Mouse (Mus musculus) left cerebral cortex, postnatal 25 days (tissue): ENCODE data around the gene Iqsec1. TPM values are rescaled to one million over a fixed set of nuclear protein-coding genes. Genes with fewer than 3 reads are reported as not detected.
A peak's percentile ranks its signal among the peaks of the same experiment; 100 is the strongest.

Experiments used
- DNase-seq, 2 experiments: peaks; one replicate each; pipeline ENCODE4 v3.0.0; 2022; ENCODE audit warnings: low spot score in 2 of 2, mixed read lengths in 1 of 2
- intact Hi-C: fragments of 180-260 bp; cut with DNase I; formaldehyde crosslinking; loops from one replicate; pipeline ENCODE4 v1.15.1; 2025
- total RNA-seq, 2 experiments: library from RNA; stranded (reverse); gene quantifications; 2 replicates each; pipeline ENCODE4 v1.2.3; 2021

Iqsec1 gene
- total RNA-seq, 2 experiments from 2014 or later: 317 to 348 TPM

DNA sequence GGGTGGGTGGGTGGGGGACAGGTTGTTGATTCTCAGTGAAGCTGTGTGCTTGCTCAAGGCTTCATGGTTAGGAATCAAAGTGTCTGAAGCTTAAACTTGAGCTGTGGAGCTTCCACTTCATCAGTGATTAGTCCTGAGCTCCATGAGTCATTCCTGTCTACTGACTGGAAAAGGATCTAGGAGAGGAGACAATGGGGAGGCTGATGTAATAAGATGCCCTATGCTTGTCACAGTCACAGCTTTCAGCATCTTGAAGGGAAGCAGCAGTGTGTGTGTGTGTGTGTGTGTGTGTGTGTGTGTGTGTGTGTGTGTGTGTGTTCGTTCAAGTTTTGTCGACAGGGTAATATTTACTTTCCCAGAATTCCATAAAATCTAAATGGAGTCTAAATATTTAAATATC is 84.3 kb downstream of the Iqsec1 start:
- no peak for DNase-seq
- intact Hi-C loops: no loop called here

DNA sequence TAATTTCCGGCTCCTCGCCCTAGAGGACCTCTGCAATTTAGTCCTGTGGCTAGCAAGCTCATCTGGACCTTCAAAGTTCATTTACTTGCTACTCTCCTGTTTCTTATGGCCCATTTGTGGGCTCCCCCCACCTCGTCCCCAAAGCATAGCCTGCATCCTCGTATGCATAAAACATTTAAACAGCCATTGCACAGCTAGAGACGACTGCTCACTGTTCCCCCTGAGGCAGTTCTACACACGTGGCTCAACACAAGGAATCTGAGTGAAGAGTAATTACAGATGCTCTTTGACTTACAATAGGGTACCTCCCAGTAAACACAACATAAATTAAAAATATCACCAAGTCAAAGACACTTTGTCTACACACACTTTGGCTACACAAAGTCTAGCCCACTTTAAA is 88.2 kb downstream of the Iqsec1 start:
- no peak for DNase-seq
- intact Hi-C loops: no loop called here

DNA sequence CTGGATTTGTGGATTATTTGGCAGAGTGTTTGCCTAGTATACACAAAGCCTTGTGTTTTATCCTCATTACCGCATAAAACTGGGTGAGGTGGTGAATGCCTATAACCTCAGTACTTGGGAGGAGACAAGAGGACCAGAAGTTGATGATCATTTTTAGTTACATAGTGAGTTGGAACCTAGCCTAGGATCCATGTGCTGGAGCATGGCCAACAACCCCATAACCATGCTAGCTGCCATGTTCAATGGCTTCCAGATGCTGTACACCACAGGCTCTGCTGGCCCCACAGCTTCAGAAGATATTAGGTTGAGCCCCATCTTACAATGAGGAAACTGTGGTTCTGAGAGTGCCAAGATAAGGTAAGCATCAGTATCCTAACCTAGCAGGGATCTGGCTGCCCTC is 89.2 kb downstream of the Iqsec1 start:
- no peak for DNase-seq
- intact Hi-C loops: no loop called here

DNA sequence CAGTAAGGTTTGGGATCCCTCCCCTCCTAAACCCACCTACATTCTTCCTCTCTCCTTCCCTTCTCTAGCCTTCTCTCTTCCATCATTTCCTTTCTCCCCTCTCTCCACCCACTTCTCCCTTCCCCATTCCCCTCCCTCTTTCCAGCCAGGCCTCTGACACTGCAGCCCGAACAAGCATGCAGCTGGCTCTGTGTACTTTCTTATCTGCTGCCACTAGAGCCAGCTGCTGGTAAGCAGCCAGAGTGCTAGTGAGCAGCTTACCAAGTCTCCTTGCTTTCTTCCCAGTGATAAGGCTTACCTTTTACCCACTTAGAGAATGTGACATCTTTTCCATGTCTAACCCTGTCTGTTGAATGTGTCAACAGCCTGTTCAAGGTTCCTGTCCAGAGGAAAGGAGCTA is 90.4 kb downstream of the Iqsec1 start:
- DNase-seq: no peak
- intact Hi-C loops: no loop called here

DNA sequence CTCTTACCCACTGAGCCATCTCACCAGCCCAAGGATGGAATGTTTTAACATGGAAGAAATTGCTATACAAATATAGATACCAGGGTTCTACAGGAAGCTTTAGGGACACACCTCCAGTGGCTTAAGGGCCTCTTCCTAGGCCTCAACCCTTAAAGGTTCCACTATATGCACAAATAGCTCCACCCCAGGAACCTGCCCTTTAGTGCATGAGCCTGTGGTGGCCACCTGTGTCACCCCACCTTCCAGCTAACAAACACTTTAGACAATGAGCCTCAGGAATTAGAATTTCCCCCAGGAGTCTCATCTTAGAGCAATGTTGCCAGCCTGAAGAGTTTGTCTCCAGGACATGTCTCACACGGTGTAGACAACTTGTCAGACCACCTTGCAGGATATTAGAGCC is 96.1 kb downstream of the Iqsec1 start:
- DNase-seq: no peak
- intact Hi-C loops: no loop called here

DNA sequence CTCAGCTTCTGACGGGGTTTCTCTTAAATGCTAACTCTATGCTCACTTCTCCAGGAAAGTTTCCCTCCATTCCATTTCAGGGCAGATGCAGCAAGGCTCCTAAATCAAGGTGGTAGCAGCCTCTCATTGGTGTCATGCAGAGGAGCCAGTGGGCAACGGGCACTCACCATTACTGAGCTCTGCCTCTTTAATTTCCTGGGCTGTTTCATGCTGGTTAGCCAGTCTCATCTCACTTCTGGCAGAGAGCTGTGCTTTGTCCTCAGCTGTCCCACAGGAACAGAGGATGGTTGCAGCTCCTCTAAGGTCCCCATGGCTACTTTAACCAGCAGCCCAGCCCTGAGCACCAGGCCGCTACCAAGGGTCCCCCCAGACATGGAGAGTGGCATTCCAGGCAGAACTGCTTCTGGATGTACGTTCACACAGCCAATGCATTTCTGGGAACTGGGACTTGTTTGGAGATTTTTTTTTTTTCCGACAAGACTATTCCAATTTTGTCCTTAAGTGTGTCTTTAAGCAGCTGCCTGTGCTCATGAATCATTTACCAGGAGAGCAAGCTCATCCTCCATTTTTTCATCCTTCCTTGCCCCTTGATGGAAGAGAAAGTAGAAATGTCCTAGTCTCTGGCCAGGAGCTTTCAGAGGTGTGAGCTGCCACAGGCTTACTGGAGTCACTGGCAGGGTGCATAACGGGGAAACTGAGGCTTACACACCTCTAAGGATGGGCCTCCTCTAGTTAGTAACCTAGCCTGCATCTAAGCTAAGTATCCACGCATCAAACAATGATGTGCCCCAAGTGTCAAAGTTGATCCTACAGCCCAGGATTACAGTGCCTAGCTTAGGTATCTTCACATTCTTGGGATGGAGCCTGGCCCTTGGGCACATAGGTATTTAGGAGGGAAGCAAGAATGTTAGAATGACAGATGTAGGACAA is 98.9 kb downstream of the Iqsec1 start:
- peak in 1 of 2 experiments; percentile 57 for DNase-seq
- intact Hi-C loops: no loop called here

DNA sequence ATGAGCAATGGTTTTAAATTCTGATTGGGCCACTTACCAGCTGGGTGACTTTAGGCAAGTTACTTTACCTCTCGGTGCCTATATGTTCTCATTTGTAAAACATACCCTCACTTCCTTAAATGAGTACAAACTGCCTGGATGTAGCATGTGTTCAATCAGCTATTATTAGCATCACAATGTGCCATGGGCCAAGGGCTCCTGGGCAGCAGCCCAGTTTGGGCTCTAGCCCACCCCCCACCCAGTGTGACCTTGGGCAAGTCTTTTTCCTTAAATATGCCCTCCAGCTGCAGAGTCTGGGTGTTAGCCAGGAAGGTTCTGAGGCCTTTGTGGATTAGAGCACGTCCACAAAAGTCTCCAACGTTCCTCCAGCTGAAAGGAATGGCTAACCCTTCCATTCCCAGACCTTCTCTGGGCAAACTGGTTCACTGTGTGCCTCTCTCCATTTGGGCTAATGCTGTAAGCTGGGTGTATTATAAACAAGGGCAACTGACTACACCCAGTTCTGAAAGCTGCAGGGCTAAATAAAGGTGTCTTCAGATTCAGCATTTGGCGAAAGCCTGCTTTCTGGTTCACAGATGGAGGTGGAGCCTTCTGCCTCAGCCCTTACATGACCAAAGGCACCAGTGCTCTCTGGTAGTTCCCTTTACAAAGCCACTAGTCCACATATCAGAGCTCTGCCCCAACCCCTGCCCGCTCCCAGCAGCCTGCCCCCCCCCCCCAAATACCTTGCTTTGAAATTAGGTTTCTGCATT is 101.3 kb downstream of the Iqsec1 start:
- peak in 1 of 2 experiments; percentile 70 for DNase-seq
- intact Hi-C loops: loop anchor here (2.0 kb wide), 1 partner anchor 26 kb away; no protein-coding TSS in a partner anchor

DNA sequence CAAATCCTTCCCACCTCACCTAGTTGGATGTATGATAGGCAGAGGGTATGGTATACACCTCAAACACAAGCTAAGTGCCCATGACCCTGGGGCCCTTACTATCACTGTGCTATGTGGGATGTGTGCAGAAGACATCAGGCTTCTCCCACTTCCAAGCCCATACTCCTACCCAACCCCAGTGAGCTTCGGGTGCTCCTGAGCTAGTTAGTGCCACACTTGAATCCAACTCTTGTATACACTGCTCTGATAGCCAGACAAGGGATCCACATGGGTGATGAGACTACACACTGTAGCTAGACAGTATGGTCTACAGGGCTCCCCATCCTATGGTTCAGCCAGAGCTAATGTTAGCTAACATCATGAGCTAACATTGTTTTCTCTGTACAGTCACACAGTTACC is 102.9 kb downstream of the Iqsec1 start:
- intact Hi-C loops: loop anchor here (2.0 kb wide), 1 partner anchor 27 kb away; no protein-coding TSS in a partner anchor
- DNase-seq: no peak

DNA sequence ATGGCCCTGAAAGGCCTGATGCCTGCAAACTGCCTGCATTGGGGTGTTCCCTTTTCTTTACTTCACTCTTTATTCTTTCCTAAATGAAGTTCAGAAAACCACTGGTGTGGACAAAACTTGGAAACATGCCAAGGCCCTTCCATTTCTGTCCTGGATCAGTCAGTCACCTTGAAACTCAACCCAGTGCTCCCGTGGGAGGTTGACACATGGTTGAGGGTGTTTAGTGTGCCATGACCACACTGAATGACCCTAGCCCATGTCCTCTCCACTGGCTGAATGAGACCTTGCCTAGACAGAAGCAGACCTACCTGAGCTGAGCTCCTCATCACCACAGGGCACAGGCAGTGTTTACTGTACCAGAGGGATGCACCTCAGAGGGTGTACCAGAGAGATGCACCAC is 103.9 kb downstream of the Iqsec1 start:
- no peak for DNase-seq
- intact Hi-C loops: loop anchor here (5.0 kb wide), 1 partner anchor 103 kb away; the partner anchor contains the start of gene Iqsec1

DNA sequence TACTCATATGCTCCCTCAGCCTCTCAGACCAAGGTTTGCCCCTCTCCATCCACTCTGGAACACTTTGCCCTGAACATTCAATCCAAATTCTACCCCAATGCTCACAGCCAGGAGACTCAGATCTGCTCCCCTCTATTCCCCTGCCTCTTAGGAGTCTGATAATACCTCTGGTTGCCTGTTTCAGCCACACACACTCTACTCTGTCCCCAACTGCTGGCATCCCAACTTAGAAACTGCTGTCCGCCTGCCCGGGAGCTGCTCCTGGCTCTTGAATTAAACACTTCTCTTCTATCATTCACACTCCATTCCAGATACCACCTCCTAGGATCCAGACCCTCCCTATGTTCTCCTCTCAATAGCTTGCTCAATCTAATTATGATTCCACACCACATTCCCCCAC is 107.5 kb downstream of the Iqsec1 start:
- intact Hi-C loops: loop anchor here (5.0 kb wide), 1 partner anchor 106 kb away; the partner anchor contains the start of gene Iqsec1
- DNase-seq: peak in 1 of 2 experiments; percentile 46

DNA sequence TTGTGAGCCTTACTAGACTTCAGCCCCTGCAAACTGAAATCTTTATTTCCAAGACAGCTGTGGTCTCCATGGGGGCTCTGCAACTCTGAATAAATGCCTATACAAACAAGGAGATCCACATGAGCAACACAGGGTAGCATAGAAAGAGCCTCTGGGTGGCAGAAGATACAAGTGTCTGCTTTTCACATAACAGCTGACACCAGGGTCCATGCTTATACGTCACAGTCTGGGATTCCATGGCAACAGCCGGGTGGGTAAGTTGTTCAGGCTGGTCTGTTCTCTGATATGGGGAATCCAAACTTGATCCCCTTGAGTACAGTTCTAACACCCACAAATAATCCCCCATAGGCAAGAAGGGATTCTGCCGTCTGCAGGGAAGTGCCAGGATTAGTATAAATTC is 108.1 kb downstream of the Iqsec1 start:
- intact Hi-C loops: loop anchor here (5.0 kb wide), 1 partner anchor 107 kb away; the partner anchor contains the start of gene Iqsec1
- DNase-seq: peak in 1 of 2 experiments; percentile 75

DNA sequence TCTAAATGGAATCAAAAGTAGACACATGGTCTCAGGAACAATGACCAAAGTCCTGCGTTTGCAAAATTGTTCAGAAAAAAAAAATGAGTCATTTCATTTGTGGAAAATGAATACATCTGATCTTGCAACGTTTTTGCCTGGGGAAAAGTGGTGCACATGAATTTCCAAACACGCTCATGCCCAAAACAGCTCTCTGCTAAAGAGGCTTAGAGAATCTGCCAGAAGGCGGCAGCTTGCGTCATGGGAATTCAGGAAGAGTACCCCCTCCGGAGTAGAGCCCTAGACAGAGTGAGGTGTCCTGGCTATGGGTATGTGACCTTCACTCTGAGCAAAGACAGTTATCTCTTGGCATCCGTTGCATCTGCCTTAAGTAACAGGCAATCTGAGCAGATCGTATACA is 116.9 kb downstream of the Iqsec1 start:
- intact Hi-C loops: no loop called here
- peak; percentile 47 to 95 for DNase-seq

DNA sequence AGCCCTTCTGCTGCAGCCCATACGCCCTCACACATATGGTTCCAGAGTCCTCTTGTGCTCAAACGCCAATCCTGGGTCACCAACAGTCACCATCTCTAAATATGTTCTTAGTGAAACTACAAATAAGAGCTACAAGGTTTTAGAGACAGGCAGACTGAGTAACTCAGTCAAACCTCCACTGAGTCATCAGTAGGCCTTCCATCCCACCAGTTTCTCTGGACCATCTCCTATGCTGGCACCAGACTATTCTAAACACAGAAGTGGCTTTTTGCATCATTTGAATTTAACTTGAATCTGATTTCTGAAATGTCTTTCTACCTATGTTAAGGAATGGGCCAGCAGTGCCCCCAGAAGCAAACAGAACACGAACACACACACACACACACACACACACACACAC is 120.5 kb downstream of the Iqsec1 start:
- peak in 1 of 2 experiments; percentile 72 for DNase-seq

DNA sequence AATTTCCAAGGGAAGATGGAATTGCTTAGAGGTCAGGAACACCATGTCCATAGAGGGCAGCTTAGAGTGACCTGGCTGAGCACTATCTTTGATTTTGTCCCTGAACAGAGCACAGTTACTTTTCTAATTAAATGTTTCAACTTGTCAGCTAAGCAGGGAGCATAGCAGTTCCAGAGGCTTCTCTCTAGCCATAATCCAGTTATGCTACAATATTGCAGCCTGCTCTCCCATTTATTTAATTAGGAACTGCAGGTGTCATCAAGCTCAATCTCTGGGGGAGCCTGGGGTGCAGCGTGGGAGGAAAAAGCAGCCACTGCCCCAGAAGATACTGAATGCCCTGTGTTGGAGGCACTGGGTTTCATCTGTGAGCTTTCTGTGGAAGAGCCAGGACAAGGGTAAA is 127.1 kb downstream of the Iqsec1 start:
- intact Hi-C loops: no loop called here
- DNase-seq: no peak

More for the DNA sequence above, 120.5 kb downstream of the Iqsec1 start:
- intact Hi-C loops: no loop called here

DNA sequence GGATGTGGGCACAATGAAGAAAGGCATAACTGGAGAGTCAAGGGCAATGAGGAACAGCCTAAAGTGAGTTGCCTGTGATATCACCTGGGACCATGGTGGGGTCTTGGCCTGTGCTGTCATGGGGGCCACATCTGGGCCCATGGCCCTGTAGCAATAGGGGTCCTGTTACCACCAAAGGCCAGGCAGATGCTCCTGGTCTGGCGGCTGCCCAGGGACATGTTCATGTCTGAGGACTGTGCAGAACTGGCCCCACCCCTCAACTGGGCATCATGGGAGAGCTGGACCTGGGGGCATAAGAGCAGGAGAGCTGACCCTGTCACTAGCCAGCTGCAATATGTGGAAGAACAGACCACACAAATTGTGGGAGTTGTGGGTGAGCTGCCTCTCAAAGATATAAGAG is 130.6 kb downstream of the Iqsec1 start:
- DNase-seq: no peak
- intact Hi-C loops: no loop called here

DNA sequence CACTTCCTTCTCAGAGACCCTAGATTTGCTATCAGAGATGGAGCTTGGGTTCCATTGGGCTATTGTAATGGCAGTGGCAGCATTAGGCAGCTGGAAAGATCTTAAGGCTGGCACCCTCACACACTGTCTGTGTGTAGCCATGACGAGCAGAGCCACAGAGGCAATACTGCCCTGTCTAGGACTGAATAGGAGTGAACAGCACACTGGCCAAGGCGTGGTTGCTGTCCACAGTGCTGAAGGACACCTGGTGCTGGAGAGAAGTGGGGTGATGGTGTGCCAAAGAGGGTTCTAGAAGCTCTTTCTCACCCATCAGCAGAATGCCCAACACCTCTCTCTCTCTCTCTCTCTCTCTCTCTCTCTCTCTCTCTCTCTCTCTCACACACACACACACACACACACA is 136.1 kb downstream of the Iqsec1 start:
- intact Hi-C loops: no loop called here
- no peak for DNase-seq

DNA sequence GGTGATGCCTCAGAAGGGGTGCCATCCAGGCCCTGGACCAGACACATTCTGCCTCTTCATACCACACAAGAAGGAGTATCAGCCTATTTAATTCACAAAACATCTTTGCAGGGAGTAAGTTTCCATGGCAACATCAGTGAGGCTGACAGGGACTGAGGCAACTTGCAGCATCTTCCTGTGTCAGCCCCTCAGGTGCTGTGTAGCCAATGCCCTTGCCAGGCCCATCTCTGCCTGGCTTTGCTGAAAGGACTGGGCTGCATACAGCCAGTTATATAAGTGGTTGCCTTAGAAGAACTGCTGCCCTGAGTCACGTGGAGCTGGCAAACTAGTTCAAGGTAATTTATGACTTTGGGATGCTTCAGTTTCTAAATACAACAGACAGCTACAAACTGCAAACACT is 140.4 kb downstream of the Iqsec1 start:
- intact Hi-C loops: no loop called here
- peak; percentile 36 to 63 for DNase-seq

DNA sequence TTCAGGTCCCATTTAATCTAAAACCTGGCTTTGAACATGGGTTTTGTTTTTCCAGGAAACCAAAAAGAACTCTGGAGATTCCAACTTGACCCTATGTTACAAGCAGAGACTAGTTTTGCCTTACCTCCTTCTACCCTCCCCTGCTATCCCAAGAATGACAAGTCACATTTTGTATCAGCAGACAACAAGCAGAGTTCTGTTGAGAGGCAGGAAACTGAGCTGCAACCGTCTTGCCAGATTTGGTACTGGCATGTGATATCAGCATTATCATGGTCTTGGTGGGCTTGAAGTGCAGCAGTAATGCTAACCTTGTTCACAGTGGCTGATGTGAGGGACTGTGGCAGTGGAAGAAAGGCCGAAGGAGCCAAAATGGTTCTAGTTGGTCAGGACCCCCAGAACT is 141.0 kb downstream of the Iqsec1 start:
- DNase-seq: no peak
- intact Hi-C loops: no loop called here

DNA sequence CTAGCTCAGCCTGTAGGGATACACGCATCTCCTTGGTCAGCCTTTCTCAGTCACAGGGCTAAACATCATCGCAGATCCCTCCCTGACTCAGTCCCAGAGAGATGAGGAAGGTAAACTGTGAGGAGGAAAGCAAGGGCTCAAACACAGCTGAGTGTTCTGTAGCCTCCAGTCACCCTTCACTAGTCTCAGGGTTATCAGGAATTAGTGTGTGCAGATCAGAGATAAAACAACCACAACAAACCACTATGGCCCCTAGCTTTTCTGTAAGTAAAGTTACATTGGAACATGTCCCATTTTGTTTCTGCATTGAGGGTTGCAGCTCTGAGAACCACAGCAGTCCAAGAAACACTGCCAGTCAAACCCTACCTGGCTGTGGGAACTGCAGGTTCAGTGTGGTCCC is 148.5 kb downstream of the Iqsec1 start:
- intact Hi-C loops: no loop called here
- no peak for DNase-seq

DNA sequence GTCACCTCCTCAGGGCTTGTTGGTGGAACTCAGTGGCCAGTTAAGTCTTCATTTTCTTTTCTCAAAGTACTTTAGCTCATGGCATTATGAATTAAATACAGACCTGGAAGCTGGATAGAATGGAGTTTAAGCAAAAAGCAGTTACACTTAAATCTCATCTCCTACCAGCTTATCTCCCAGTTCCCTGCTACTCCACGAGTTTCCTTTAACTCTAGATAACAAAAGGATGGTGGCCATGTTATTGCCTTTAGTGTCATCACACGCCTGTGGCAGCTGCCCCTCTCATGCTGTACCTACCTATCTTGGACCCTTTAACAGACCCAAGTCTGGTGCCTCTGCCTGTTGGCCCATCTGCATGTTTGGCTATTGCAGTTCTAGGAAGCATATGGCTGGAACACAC is 151.7 kb downstream of the Iqsec1 start:
- intact Hi-C loops: no loop called here
- no peak for DNase-seq
